Mouse (Mus musculus): ENCODE measurements at regions not wholly inside any gene's neighbourhood (a gene's known extent, or its start where the extent isn't known, plus 50 kb on each side); places are given as distances from the start of the nearest gene placed in this dataset.
"Not testable (repeated sequence)": the region's sequence is repeated elsewhere in the genome, so short reads cannot be mapped to it uniquely, and the experiment has no call there.

GRCm38 (mm10) chrX:50675356-50675755 lies 165.5 kb upstream of the Stk26 start:
- H3K9me3 ChIP-seq (ENCODE audit: low read length): no peaks in the 10 kb centered on the region
- H3K4me2 ChIP-seq (ENCODE audit: low read depth, low read length): no peak overlapping the region
- DNase-seq (no peak), ATAC-seq (no peak)
- H3K27ac ChIP-seq (ENCODE audit: low read depth): no peak overlapping the region
- no peak overlapping the region for H3K9ac ChIP-seq (replicated peaks)
- no peaks in the 10 kb centered on the region for H3K4me1 ChIP-seq (ENCODE audit: insufficient read depth)
- 32% methylated on average over 6 of the region's 6 CpGs for WGBS (ENCODE audit: insufficient replicate concordance)
- TF ChIP-seq CTCF (IDR thresholded peaks at IDR 0.05; ENCODE audit: low read depth) (peak; percentile 60), EP300 (IDR thresholded peaks at IDR 0.05; ENCODE audit: low read depth) (no peak)
- H3K36me3 ChIP-seq (replicated peaks; ENCODE audit: insufficient read depth, low read length): no peaks in the 10 kb centered on the region
- no peak overlapping the region for H3K4me3 ChIP-seq (ENCODE audit: low read depth, low read length)
- no peaks in the 10 kb centered on the region for H3K27me3 ChIP-seq (ENCODE audit: insufficient read depth, low read length)

GRCm38 (mm10) chrX:50657835-50658565 lies 182.8 kb upstream of the Stk26 start:
- ATAC-seq: no peak
- Histone ChIP-seq H3K4me3 (ENCODE audit: low read depth, low read length) (no peak overlapping the region), H3K27ac (ENCODE audit: low read depth) (no peak overlapping the region), H3K9me3 (ENCODE audit: low read length) (no peaks in the 10 kb centered on the region), H3K36me3 (replicated peaks; ENCODE audit: insufficient read depth, low read length) (no peaks in the 10 kb centered on the region), H3K4me2 (ENCODE audit: low read depth, low read length) (no peak overlapping the region), H3K4me1 (ENCODE audit: insufficient read depth) (no peaks in the 10 kb centered on the region), H3K9ac (replicated peaks) (no peak overlapping the region), H3K27me3 (ENCODE audit: insufficient read depth, low read length) (0 out of 2 replicates have a peak, but pooled peaks cover 2% of the 10 kb centered on the region)
- peak; percentile 52 for DNase-seq
- TF ChIP-seq CTCF (IDR thresholded peaks at IDR 0.05; ENCODE audit: low read depth): peak; percentile 95
- no peak for TF ChIP-seq EP300 (IDR thresholded peaks at IDR 0.05; ENCODE audit: low read depth)
- 32% methylated on average over 9 of the region's 9 CpGs for WGBS (ENCODE audit: insufficient replicate concordance)

GRCm38 (mm10) chrX:50657180-50657834 lies 183.5 kb upstream of the Stk26 start:
- TF ChIP-seq CTCF (IDR thresholded peaks at IDR 0.05; ENCODE audit: low read depth): no peak
- TF ChIP-seq EP300 (IDR thresholded peaks at IDR 0.05; ENCODE audit: low read depth): no peak
- ATAC-seq: no peak
- H3K36me3 ChIP-seq (replicated peaks; ENCODE audit: insufficient read depth, low read length): no peaks in the 10 kb centered on the region
- no peak overlapping the region for H3K9ac ChIP-seq (replicated peaks)
- H3K4me1 ChIP-seq (ENCODE audit: insufficient read depth): no peaks in the 10 kb centered on the region
- H3K4me3 ChIP-seq (ENCODE audit: low read depth, low read length): no peak overlapping the region
- H3K27ac ChIP-seq (ENCODE audit: low read depth): no peak overlapping the region
- H3K9me3 ChIP-seq (ENCODE audit: low read length): no peaks in the 10 kb centered on the region
- 65% methylated on average over 6 of the region's 6 CpGs for WGBS (ENCODE audit: insufficient replicate concordance)
- H3K27me3 ChIP-seq (ENCODE audit: insufficient read depth, low read length): 0 out of 2 replicates have a peak, but pooled peaks cover 2% of the 10 kb centered on the region
- H3K4me2 ChIP-seq (ENCODE audit: low read depth, low read length): no peak overlapping the region
- no peak for DNase-seq

- H3K4me2 ChIP-seq (ENCODE audit: low read depth, low read length); ATAC-seq; H3K27ac ChIP-seq (ENCODE audit: low read depth); H3K9ac ChIP-seq (replicated peaks); H3K4me3 ChIP-seq (ENCODE audit: low read depth, low read length); H3K9me3 ChIP-seq (ENCODE audit: low read length); H3K4me1 ChIP-seq (ENCODE audit: insufficient read depth); H3K27me3 ChIP-seq (ENCODE audit: insufficient read depth, low read length); H3K36me3 ChIP-seq (replicated peaks; ENCODE audit: insufficient read depth, low read length); DNase-seq: not testable (repeated sequence)
- WGBS (ENCODE audit: insufficient replicate concordance): 79% methylated on average over 1 of the region's 1 CpGs
Observed at GRCm38 (mm10) chrX:50655380-50655779, 185.5 kb upstream of the Stk26 start.

GRCm38 (mm10) chrX:50641347-50641746 lies 199.5 kb upstream of the Stk26 start:
- no peak for TF ChIP-seq EP300 (IDR thresholded peaks at IDR 0.05; ENCODE audit: low read depth)
- no peak for TF ChIP-seq CTCF (IDR thresholded peaks at IDR 0.05; ENCODE audit: low read depth)
- Histone ChIP-seq H3K9me3 (ENCODE audit: low read length) (no peaks in the 10 kb centered on the region), H3K36me3 (replicated peaks; ENCODE audit: insufficient read depth, low read length) (no peaks in the 10 kb centered on the region), H3K4me2 (ENCODE audit: low read depth, low read length) (no peak overlapping the region), H3K27me3 (ENCODE audit: insufficient read depth, low read length) (no peaks in the 10 kb centered on the region), H3K4me1 (ENCODE audit: insufficient read depth) (no peaks in the 10 kb centered on the region), H3K4me3 (ENCODE audit: low read depth, low read length) (no peak overlapping the region), H3K9ac (replicated peaks) (no peak overlapping the region), H3K27ac (ENCODE audit: low read depth) (no peak overlapping the region)
- ATAC-seq (no peak), DNase-seq (no peak)
- WGBS (ENCODE audit: insufficient replicate concordance): 51% methylated on average over 4 of the region's 4 CpGs

GRCm38 (mm10) chrX:50635634-50636033 lies 205.2 kb upstream of the Stk26 start:
- H3K27ac ChIP-seq (ENCODE audit: low read depth): peak overlapping the region; percentile 57
- H3K4me3 ChIP-seq (ENCODE audit: low read depth, low read length): peak overlapping the region; percentile 56
- no peaks in the 10 kb centered on the region for H3K36me3 ChIP-seq (replicated peaks; ENCODE audit: insufficient read depth, low read length)
- H3K4me2 ChIP-seq (ENCODE audit: low read depth, low read length): peak overlapping the region; percentile 68
- ATAC-seq (peak; percentile 28; the same call in 1 of the 2 replicates), DNase-seq (no peak)
- H3K9ac ChIP-seq (replicated peaks): no peak overlapping the region; the same call in 1 of the 2 replicates
- H3K27me3 ChIP-seq (ENCODE audit: insufficient read depth, low read length): no peaks in the 10 kb centered on the region
- H3K4me1 ChIP-seq (ENCODE audit: insufficient read depth): no peaks in the 10 kb centered on the region
- H3K9me3 ChIP-seq (ENCODE audit: low read length): no peaks in the 10 kb centered on the region
- WGBS (ENCODE audit: insufficient replicate concordance): 36% methylated on average over 6 of the region's 6 CpGs
- TF ChIP-seq EP300 (IDR thresholded peaks at IDR 0.05; ENCODE audit: low read depth) (no peak), CTCF (IDR thresholded peaks at IDR 0.05; ENCODE audit: low read depth) (no peak)
